8 mouse cellular contexts compared by ENCODE assay signal in the genomic region with DNA sequence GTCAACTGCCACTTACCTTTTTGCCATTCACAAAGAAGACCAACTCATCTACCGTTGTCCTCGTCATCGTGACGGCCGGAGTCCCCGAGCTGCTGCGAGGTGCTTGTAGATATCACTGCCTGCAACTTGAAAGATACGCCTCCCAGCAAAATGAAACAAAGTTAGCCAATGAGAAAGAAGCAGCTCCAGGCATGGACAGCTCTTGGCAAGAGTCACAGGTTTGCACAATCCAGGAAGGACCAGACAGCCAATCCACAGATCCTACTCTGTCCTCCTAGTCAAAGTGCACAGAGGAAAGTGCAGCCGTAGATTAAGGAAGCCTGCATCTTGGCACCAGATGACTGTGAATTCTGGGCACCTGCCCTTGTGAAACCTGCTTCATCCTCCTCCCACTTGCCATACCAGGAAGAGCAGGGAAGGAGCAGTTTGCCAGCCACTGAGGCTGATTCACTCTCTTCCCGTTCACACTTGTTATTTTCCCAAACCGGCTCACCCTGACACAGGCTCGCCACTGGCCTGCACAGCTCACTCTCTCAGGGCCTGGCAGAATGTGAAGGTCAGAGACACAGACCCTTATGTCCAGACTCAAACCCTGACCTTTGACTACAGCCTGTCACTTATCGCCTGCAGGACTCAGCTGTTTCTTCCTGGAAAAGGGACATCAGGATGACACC. TPM values are rescaled to one million over a fixed set of nuclear protein-coding genes. Genes with fewer than 3 reads are reported as not detected.
DNase-seq lines count a peak whose midpoint lies in the region; ATAC-seq lines count a peak whose summit lies in the region.

A gene (minus strand): TSS at position 135 of the 674 bp plus-strand sequence.

- H3K4me2 ChIP-seq in liver, embryonic 16.5 days (ENCODE audit: low read depth, low read length): no peak within 1 kb of the TSS
- 0 out of 2 replicates have a peak within 1 kb of the TSS, but pooled peaks have one; percentile 14 for H3K4me2 ChIP-seq in intestine, embryonic 16.5 days (ENCODE audit: low read depth, low read length)
- H3K4me2 ChIP-seq in forebrain, embryonic 13.5 days: no peak within 1 kb of the TSS

- H3K4me3 ChIP-seq in liver, embryonic 16.5 days (ENCODE audit: low read depth, low read length): peak within 1 kb of the TSS; percentile 19; the same call in 1 of the 2 replicates
- H3K4me3 ChIP-seq in intestine, embryonic 16.5 days (ENCODE audit: low read length): no peak within 1 kb of the TSS
- no peak within 1 kb of the TSS for H3K4me3 ChIP-seq in forebrain, embryonic 13.5 days

- no peak for DNase-seq in liver
- no peak for DNase-seq in thymus, postnatal 36 days
- no peak for DNase-seq in c-Kit-positive CD71-positive TER-119-positive erythroid progenitor cells, embryonic 14.5 days (ENCODE audit: low spot score)

- 55% methylated on average over 13 of the region's 13 CpGs for WGBS in liver, embryonic 16.5 days (ENCODE audit: insufficient replicate concordance)
- 72% methylated on average over 13 of the region's 13 CpGs for WGBS in intestine, embryonic 16.5 days
- WGBS in forebrain, embryonic 13.5 days: 90% methylated on average over 13 of the region's 13 CpGs

- peak; percentile 79 for ATAC-seq in liver, embryonic 16.5 days (ENCODE audit: low read depth)
- no peak for ATAC-seq in erythroblast, adult 5-6 weeks (replicated peaks; ENCODE audit: low FRiP score, poor library complexity, severe bottlenecking)
- peak; percentile 98 for ATAC-seq in intestine, embryonic 16.5 days
- ATAC-seq in megakaryocyte, adult 5-6 weeks (ENCODE audit: poor library complexity, severe bottlenecking): peak; percentile 55
- no peak for ATAC-seq in forebrain, embryonic 13.5 days

- no peaks in the 10 kb centered on the region for H3K4me1 ChIP-seq in liver, embryonic 16.5 days (ENCODE audit: control insufficient read depth, low read depth, low read length)
- 0 out of 2 replicates have a peak, but pooled peaks cover 4% of the 10 kb centered on the region for H3K4me1 ChIP-seq in intestine, embryonic 16.5 days (ENCODE audit: control insufficient read depth, insufficient read depth, low read length)
- no peaks in the 10 kb centered on the region for H3K4me1 ChIP-seq in forebrain, embryonic 13.5 days

- no peaks in the 10 kb centered on the region for H3K36me3 ChIP-seq in liver, embryonic 16.5 days (ENCODE audit: control insufficient read depth, insufficient read depth)
- no peaks in the 10 kb centered on the region for H3K36me3 ChIP-seq in intestine, embryonic 16.5 days (ENCODE audit: control insufficient read depth, insufficient read depth, low read length)
- H3K36me3 ChIP-seq in forebrain, embryonic 13.5 days (ENCODE audit: poor library complexity, severe bottlenecking): no peaks in the 10 kb centered on the region

- no peaks in the 10 kb centered on the region for H3K9me3 ChIP-seq in liver, embryonic 16.5 days (replicated peaks; ENCODE audit: control insufficient read depth, low read length)
- no peaks in the 10 kb centered on the region for H3K9me3 ChIP-seq in intestine, embryonic 16.5 days (ENCODE audit: control insufficient read depth, low read length)
- H3K9me3 ChIP-seq in forebrain, embryonic 13.5 days (replicated peaks): no peaks in the 10 kb centered on the region

- H3K27ac ChIP-seq in liver, embryonic 16.5 days (ENCODE audit: low read length): peak within 1 kb of the TSS; percentile 35; the same call in 1 of the 2 replicates
- no peak within 1 kb of the TSS; the same call in 1 of the 2 replicates for H3K27ac ChIP-seq in intestine, embryonic 16.5 days (ENCODE audit: low read length)
- no peak within 1 kb of the TSS for H3K27ac ChIP-seq in forebrain, embryonic 13.5 days

- H3K9ac ChIP-seq in liver, embryonic 16.5 days (ENCODE audit: low read depth, low read length): no peak within 1 kb of the TSS
- no peak within 1 kb of the TSS for H3K9ac ChIP-seq in intestine, embryonic 16.5 days (ENCODE audit: low read depth, low read length)
- H3K9ac ChIP-seq in forebrain, embryonic 13.5 days: no peak within 1 kb of the TSS

- no peaks in the 10 kb centered on the region for H3K27me3 ChIP-seq in liver, embryonic 16.5 days (ENCODE audit: control insufficient read depth, insufficient read depth, low read depth, low read length)
- no peaks in the 10 kb centered on the region for H3K27me3 ChIP-seq in intestine, embryonic 16.5 days (replicated peaks; ENCODE audit: control insufficient read depth, insufficient read depth, low read length)
- no peaks in the 10 kb centered on the region for H3K27me3 ChIP-seq in forebrain, embryonic 13.5 days

RNA-seq across cellular contexts. Expression of the gene that starts here (rescaled TPM):
- 4.2 and 5.6 TPM in 2 replicates for polyA plus RNA-seq in liver, embryonic 16.5 days (2015; fragmentation: Nextera tagmentation; extraction: Ambion mirVana)
- total RNA-seq in erythroblast, adult 5-6 weeks (2015; ENCODE audit: low replicate concordance): 39.5 and 54.8 TPM in 2 replicates
- total RNA-seq in erythroblast, adult 5-6 weeks (2017; ENCODE audit: low replicate concordance): 24.5 and 28.2 TPM in 2 replicates
- 3.3 and 4.1 TPM in 2 replicates for polyA plus RNA-seq in intestine, embryonic 16.5 days (2015; fragmentation: Nextera tagmentation; extraction: Ambion mirVana)
- total RNA-seq in megakaryocyte, adult 5-6 weeks (2015): 218 and 259 TPM in 2 replicates
- 211 and 252 TPM in 2 replicates for total RNA-seq in megakaryocyte, adult 5-6 weeks (2017)
- polyA plus RNA-seq in forebrain, embryonic 13.5 days (2015; fragmentation: Nextera tagmentation; extraction: Ambion mirVana): 0.06 and 0.14 TPM in 2 replicates

Comparison
In these comparisons a context has a peak if more than half of its experiments do, and no peak if none do; other contexts are left out.
1. ATAC-seq: peak in liver, embryonic 16.5 days (single experiment), intestine, embryonic 16.5 days (single experiment) and megakaryocyte, adult 5-6 weeks (single experiment); none in erythroblast, adult 5-6 weeks (single experiment) and forebrain, embryonic 13.5 days (single experiment).